Mouse (Mus musculus) MEL (cell line): ENCODE measurements around the gene Eif2b5.

Experiments
- CHD1 ChIP-seq: IDR thresholded peaks from 2 replicates; pipeline ENCODE4 v1.6.1; 2012; ENCODE audit warnings: low read depth, mild to moderate bottlenecking, inconsistent platforms, low read length, improper control_type of control experiment
- CTCF ChIP-seq, 3 experiments: IDR thresholded peaks in 2 of 3; conservative IDR thresholded peaks in 1 of 3; 2 replicates each; pipeline ENCODE4 v1.5.1; 2011 to 2012; ENCODE audit warnings: low read length in 3 of 3, low read depth in 2 of 3, mild to moderate bottlenecking in 2 of 3, improper control_type of control experiment in 1 of 3, inconsistent platforms in 1 of 3, mixed read lengths in 1 of 3, moderate library complexity in 1 of 3; ENCODE audit not compliant: control insufficient read depth in 1 of 3, insufficient read depth in 1 of 3, poor library complexity in 1 of 3, severe bottlenecking in 1 of 3
- ELF1 ChIP-seq: IDR thresholded peaks from 2 replicates; pipeline ENCODE4 v1.6.1; 2014; ENCODE audit warnings: low read depth, mild to moderate bottlenecking, inconsistent platforms, low read length, improper control_type of control experiment, moderate library complexity
- EP300 ChIP-seq, 2 experiments: IDR thresholded peaks; 2 replicates each; pipeline ENCODE4 v1.6.1; 2011; ENCODE audit warnings: improper control_type of control experiment in 2 of 2, low read length in 2 of 2, low read depth in 1 of 2, mild to moderate bottlenecking in 1 of 2
- GATA1 ChIP-seq: IDR thresholded peaks from 2 replicates; pipeline ENCODE4 v1.6.1; 2011; ENCODE audit warnings: low read depth, low read length, improper control_type of control experiment
- MXI1 ChIP-seq: IDR thresholded peaks from 2 replicates; pipeline ENCODE4 v1.6.1; 2011; ENCODE audit warnings: mild to moderate bottlenecking, low read depth, low read length, improper control_type of control experiment
- TBP ChIP-seq: IDR thresholded peaks from 2 replicates; pipeline ENCODE4 v1.8.0; 2011; ENCODE audit warnings: low read depth, low read length, improper control_type of control experiment
- ZMIZ1 ChIP-seq: IDR thresholded peaks from 2 replicates; pipeline ENCODE4 v1.6.1; 2012; ENCODE audit warnings: low read depth, mild to moderate bottlenecking, inconsistent platforms, low read length, improper control_type of control experiment, moderate library complexity

DNA sequence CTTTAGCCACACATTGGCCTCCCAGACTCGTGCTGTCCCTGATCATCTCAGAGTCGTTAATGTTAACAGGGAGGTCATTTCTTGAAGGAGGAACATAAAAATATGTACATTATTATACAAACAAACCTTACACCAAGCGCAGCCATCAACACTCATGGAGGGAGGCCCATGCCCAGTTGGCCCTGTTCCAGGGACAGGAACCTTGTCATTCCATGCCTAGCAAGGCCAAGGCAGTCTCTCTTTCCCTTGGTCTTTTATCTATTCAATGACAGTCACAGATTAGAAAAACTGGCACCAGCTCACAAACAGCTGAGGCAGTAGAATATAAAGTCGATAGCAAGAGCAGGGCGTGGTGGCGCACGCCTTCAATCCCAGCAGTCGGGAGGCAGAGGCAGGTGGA lies 24.4 kb upstream of the Eif2b5 start:
- TF ChIP-seq GATA1, result no peak
- no peak for TF ChIP-seq CTCF (IDR thresholded peaks at IDR 0.05 in 2 of 3, conservative IDR thresholded peaks at IDR 0.05 in 1 of 3; ENCODE audit: control insufficient read depth in 1 of 3, insufficient read depth in 1 of 3, low read depth in 2 of 3, low read length in 3 of 3, poor library complexity in 1 of 3, severe bottlenecking in 1 of 3)
- TF ChIP-seq ZMIZ1, result no peak
- no peak for TF ChIP-seq ELF1
- no peak for TF ChIP-seq MXI1
- TF ChIP-seq TBP, result no peak
- no peak for TF ChIP-seq EP300 (IDR thresholded peaks at IDR 0.05; ENCODE audit: low read depth in 1 of 2, low read length in 2 of 2)
- TF ChIP-seq CHD1, result no peak
